Mouse (Mus musculus) neural tube, embryonic 14.5 days (tissue): ENCODE measurements around the gene Aacs. TPM values are rescaled to one million over a fixed set of nuclear protein-coding genes. Genes with fewer than 3 reads are reported as not detected.
A peak's percentile ranks its signal among the peaks of the same experiment; 100 is the strongest.
"Not testable (repeated sequence)": the region's sequence is repeated elsewhere in the genome, so short reads cannot be mapped to it uniquely, and the experiment has no call there.

Experiments used
- ATAC-seq: fragments of 200-750 bp; cut with Nextera tagmentation; 2 replicates; pipeline ENCODE4 v1.8.0; 2017; ENCODE audit warnings: low read depth, mild to moderate bottlenecking, moderate TSS enrichment, moderate library complexity
- H3K27ac ChIP-seq: fragments of 300-500 bp; sonication (generic); 2 replicates; pipeline ENCODE4 v1.5.1; 2014; ENCODE audit warnings: low read depth, mild to moderate bottlenecking, control low read depth, low read length, moderate library complexity, mixed read lengths
- H3K27me3 ChIP-seq: fragments of 300-500 bp; sonication (generic); 2 replicates; pipeline ENCODE4 v1.6.1; 2014; ENCODE audit warnings: low read length; ENCODE audit not compliant: control insufficient read depth, insufficient read depth
- H3K36me3 ChIP-seq: fragments of 300-500 bp; sonication (generic); 2 replicates; pipeline ENCODE4 v1.6.1; 2014; ENCODE audit warnings: low read length, mixed read lengths; ENCODE audit not compliant: control insufficient read depth, insufficient read depth
- H3K4me1 ChIP-seq: fragments of 300-500 bp; sonication (generic); 2 replicates; pipeline ENCODE4 v1.6.1; 2014; ENCODE audit warnings: low read length; ENCODE audit not compliant: control insufficient read depth, insufficient read depth
- H3K4me2 ChIP-seq: fragments of 300-500 bp; sonication (generic); 2 replicates; pipeline ENCODE4 v1.6.1; 2014; ENCODE audit warnings: mild to moderate bottlenecking, low read depth, low read length, control low read depth
- H3K4me3 ChIP-seq: fragments of 300-500 bp; sonication (generic); 2 replicates; pipeline ENCODE4 v1.5.1; 2014; ENCODE audit warnings: low read depth, low read length, control low read depth, mixed read lengths
- H3K9ac ChIP-seq: fragments of 300-500 bp; sonication (generic); replicated peaks from 2 replicates; pipeline ENCODE4 v1.6.1; 2014; ENCODE audit warnings: low read depth, mild to moderate bottlenecking, control low read depth, low read length, mixed read lengths
- H3K9me3 ChIP-seq: fragments of 300-500 bp; sonication (generic); 2 replicates; pipeline ENCODE4 v1.6.1; 2016; ENCODE audit warnings: low read length; ENCODE audit not compliant: control insufficient read depth
- WGBS: fragments of 180-500 bp; shearing (Covaris S2); extraction: QIAGEN DNeasy Blood & Tissue Kit; methylation state at CpG from one replicate; pipeline ENCODE4 v1.1.7; 2014; 5-methylcytosine and 5-hydroxymethylcytosine counted together
- polyA plus RNA-seq: library from polyadenylated mRNA; unstranded; fragments of >200 nt; fragmentation: Nextera tagmentation; extraction: Ambion mirVana; gene quantifications from 2 replicates; pipeline ENCODE4 v1.2.1, GENCODE M21; 2014

The Aacs gene
- 78.9 and 79.8 TPM in 2 replicates for polyA plus RNA-seq

- Histone ChIP-seq H3K4me3 (peak within 1 kb of the TSS; percentile 64), H3K36me3 (no peaks in the 10 kb centered on the region), H3K9me3 (no peaks in the 10 kb centered on the region), H3K9ac (peak within 1 kb of the TSS; percentile 75), H3K4me1 (peaks cover 18% of the 10 kb centered on the region), H3K4me2 (peak within 1 kb of the TSS; percentile 92), H3K27ac (peak within 1 kb of the TSS; percentile 62), H3K27me3 (no peaks in the 10 kb centered on the region)
- under 1% methylated on average over 53 of the region's 60 CpGs for WGBS
- ATAC-seq, result peak; percentile 94
These were observed at the start of gene Aacs for GRCm38 (mm10) chr5:125475601-125476285. Aacs (plus strand) TSS chr5:125475814.

- Histone ChIP-seq H3K9ac (no peak overlapping the region), H3K4me2 (no peak overlapping the region), H3K4me1 (no peaks in the 10 kb centered on the region), H3K9me3 (no peaks in the 10 kb centered on the region), H3K27ac (no peak overlapping the region), H3K36me3 (peaks cover 64% of the 10 kb centered on the region), H3K27me3 (no peaks in the 10 kb centered on the region), H3K4me3 (no peak overlapping the region)
- ATAC-seq, result no peak
- WGBS, result 96% methylated on average over 10 of the region's 10 CpGs
These were observed 49.3 kb upstream of the Aacs start for GRCm38 (mm10) chr5:125426343-125426742.

- ATAC-seq, H3K4me2 ChIP-seq, H3K9me3 ChIP-seq, H3K4me3 ChIP-seq, H3K27me3 ChIP-seq, H3K9ac ChIP-seq, H3K4me1 ChIP-seq, H3K27ac ChIP-seq: not testable (repeated sequence)
- peaks cover 28% of the 10 kb centered on the region for H3K36me3 ChIP-seq
- WGBS, result 95% methylated on average over 2 of the region's 2 CpGs
These were observed 43.3 kb upstream of the Aacs start for GRCm38 (mm10) chr5:125432324-125432723.

- Histone ChIP-seq H3K27me3 (no peaks in the 10 kb centered on the region), H3K4me3 (peak within 1 kb of the TSS; percentile 79), H3K27ac (0 out of 2 replicates have a peak within 1 kb of the TSS, but pooled peaks have one; percentile 22), H3K36me3 (peaks cover 22% of the 10 kb centered on the region), H3K9ac (peak within 1 kb of the TSS; percentile 76), H3K9me3 (no peaks in the 10 kb centered on the region), H3K4me1 (peaks cover 7% of the 10 kb centered on the region), H3K4me2 (peak within 1 kb of the TSS; percentile 75)
- peak; percentile 97 for ATAC-seq
- under 1% methylated on average over 46 of the region's 46 CpGs for WGBS
These were observed 41.7 kb upstream of the Aacs start, which contains the start of gene Dhx37 for GRCm38 (mm10) chr5:125433793-125434337. Dhx37 (minus strand) TSS chr5:125434121.

- H3K4me1 ChIP-seq, H3K4me2 ChIP-seq, H3K9me3 ChIP-seq, H3K9ac ChIP-seq, H3K27me3 ChIP-seq, H3K27ac ChIP-seq: not testable (repeated sequence)
- 57% methylated on average over 15 of the region's 15 CpGs for WGBS
- Histone ChIP-seq H3K4me3 (peak overlapping the region; percentile 79; the same call in 1 of the 2 replicates), H3K36me3 (peaks cover 17% of the 10 kb centered on the region)
- ATAC-seq, result peak; percentile 41; the same call in 1 of the 2 replicates
These were observed 41.3 kb upstream of the Aacs start for GRCm38 (mm10) chr5:125434347-125434746.

- no peaks in the 10 kb centered on the region for H3K36me3 ChIP-seq
- WGBS, result 5% methylated on average over 7 of the region's 7 CpGs
- H3K27me3 ChIP-seq, result no peaks in the 10 kb centered on the region
- no peak overlapping the region for H3K27ac ChIP-seq
- H3K9me3 ChIP-seq, result no peaks in the 10 kb centered on the region
- H3K4me1 ChIP-seq, result peaks cover 15% of the 10 kb centered on the region
- H3K4me2 ChIP-seq, result peak overlapping the region; percentile 69
- H3K4me3 ChIP-seq, result peak overlapping the region; percentile 86
- ATAC-seq, result peak; percentile 52; the same call in 1 of the 2 replicates
- peak overlapping the region; percentile 83; the same call in 1 of the 2 replicates for H3K9ac ChIP-seq
These were observed 34.9 kb upstream of the Aacs start for GRCm38 (mm10) chr5:125440583-125441233.

- no peaks in the 10 kb centered on the region for H3K36me3 ChIP-seq
- no peaks in the 10 kb centered on the region for H3K27me3 ChIP-seq
- H3K9me3 ChIP-seq, result no peaks in the 10 kb centered on the region
- peak; percentile 89 for ATAC-seq
- H3K9ac ChIP-seq, result peak within 1 kb of the TSS; percentile 83
- H3K27ac ChIP-seq, result peak within 1 kb of the TSS; percentile 72
- H3K4me1 ChIP-seq, result peaks cover 15% of the 10 kb centered on the region
- peak within 1 kb of the TSS; percentile 69 for H3K4me2 ChIP-seq
- WGBS, result under 1% methylated on average over 84 of the region's 97 CpGs
- H3K4me3 ChIP-seq, result peak within 1 kb of the TSS; percentile 86
These were observed 34.1 kb upstream of the Aacs start, which contains the start of gene Bri3bp for GRCm38 (mm10) chr5:125441234-125442114. Bri3bp (plus strand) TSS chr5:125441568.

- Histone ChIP-seq H3K4me3 (peak overlapping the region; percentile 86), H3K4me2 (peak overlapping the region; percentile 69), H3K9me3 (no peaks in the 10 kb centered on the region), H3K36me3 (no peaks in the 10 kb centered on the region), H3K27ac (peak overlapping the region; percentile 72), H3K4me1 (peaks cover 15% of the 10 kb centered on the region), H3K9ac (peak overlapping the region; percentile 83), H3K27me3 (no peaks in the 10 kb centered on the region)
- WGBS, result 25% methylated on average over 27 of the region's 27 CpGs
- no peak for ATAC-seq
These were observed 33.2 kb upstream of the Aacs start for GRCm38 (mm10) chr5:125442136-125442995.
